Mouse (Mus musculus): ENCODE measurements around the gene Pik3r4.

GRCm38 (mm10) chr9:105658216-105658615 lies 15.4 kb downstream of the Pik3r4 start:
- TF ChIP-seq CTCF (IDR thresholded peaks at IDR 0.05; ENCODE audit: low read depth) (no peak), EP300 (optimal IDR thresholded peaks at IDR 0.05) (no peak)

All from stomach, postnatal 0 days (tissue).